10 mouse cellular contexts compared by ENCODE assay signal in genomic region chr12:24682563-24682962, GRCm38 (mm10). TPM values are rescaled to one million over a fixed set of nuclear protein-coding genes. Genes with fewer than 3 reads are reported as not detected.
DNase-seq lines count a peak whose midpoint lies in the region; ATAC-seq lines count a peak whose summit lies in the region.
"Had no signal": no experiment of that assay in that cellular context is flagged by ENCODE, and none has a peak within 500 bp of the region (broad histone marks: within the 10 kb centered on the region; RNA-seq: fewer than 3 reads in every experiment).

No protein-coding gene starts in this region.

- no peaks in the 10 kb centered on the region for H3K36me3 ChIP-seq in liver, embryonic 11.5 days (ENCODE audit: control insufficient read depth, insufficient read depth, low read length)
- H3K36me3 ChIP-seq in heart, embryonic 16.5 days (ENCODE audit: control insufficient read depth, insufficient read depth) = no peaks in the 10 kb centered on the region
- H3K36me3 ChIP-seq in midbrain, embryonic 14.5 days (ENCODE audit: control insufficient read depth, insufficient read depth, low read length) = no peaks in the 10 kb centered on the region
- H3K36me3 ChIP-seq: neural tube, embryonic 13.5 days had no signal

- no peak overlapping the region for H3K9ac ChIP-seq in liver, embryonic 11.5 days (ENCODE audit: low read depth, low read length)
- H3K9ac ChIP-seq in heart, embryonic 16.5 days (ENCODE audit: low read length) = no peak overlapping the region
- no peak overlapping the region for H3K9ac ChIP-seq in midbrain, embryonic 14.5 days (replicated peaks; ENCODE audit: low read length)
- H3K9ac ChIP-seq: neural tube, embryonic 13.5 days had no signal

- DNase-seq in liver (peak; percentile 3), MN1 (ENCODE audit: low spot score) (no peak)
- DNase-seq in liver, embryonic 11.5 days (ENCODE audit: low spot score) = no peak
- peak; percentile 37 to 64 for DNase-seq in layer of hippocampus, adult 18-20 months (ENCODE audit: low spot score in 2 of 2)
- peak; percentile 68 for DNase-seq in skeletal muscle tissue, adult 2 months (ENCODE audit: low read depth, low spot score)
- no peak for DNase-seq in ovary, postnatal 10 days (ENCODE audit: low spot score)
- DNase-seq in midbrain, embryonic 14.5 days = no peak
- DNase-seq: cerebellum, postnatal 36 days had no signal

- peaks cover 48% of the 10 kb centered on the region for H3K27me3 ChIP-seq in liver, embryonic 11.5 days (replicated peaks; ENCODE audit: control insufficient read depth, insufficient read depth, low read length)
- peaks cover 14% of the 10 kb centered on the region for H3K27me3 ChIP-seq in heart, embryonic 16.5 days (ENCODE audit: control insufficient read depth, insufficient read depth, low read length)
- H3K27me3 ChIP-seq in midbrain, embryonic 14.5 days (ENCODE audit: control insufficient read depth, insufficient read depth, low read length) = peaks cover 23% of the 10 kb centered on the region

- H3K4me2 ChIP-seq in liver, embryonic 11.5 days = no peak overlapping the region
- peak overlapping the region; percentile 96 for H3K4me2 ChIP-seq in heart, embryonic 16.5 days (ENCODE audit: low read depth, low read length)
- no peak overlapping the region for H3K4me2 ChIP-seq in midbrain, embryonic 14.5 days (ENCODE audit: low read length)

- H3K4me1 ChIP-seq in liver, embryonic 11.5 days (replicated peaks; ENCODE audit: control insufficient read depth, insufficient read depth, low read length) = peaks cover 9% of the 10 kb centered on the region
- peaks cover 27% of the 10 kb centered on the region for H3K4me1 ChIP-seq in heart, embryonic 16.5 days (ENCODE audit: control insufficient read depth, insufficient read depth, low read length)
- H3K4me1 ChIP-seq in midbrain, embryonic 14.5 days (ENCODE audit: control insufficient read depth, insufficient read depth, low read length) = peaks cover 12% of the 10 kb centered on the region; the same call in 1 of the 2 replicates

- no peak overlapping the region for H3K27ac ChIP-seq in liver, embryonic 11.5 days (ENCODE audit: low read depth, low read length)
- peak overlapping the region; percentile 28 for H3K27ac ChIP-seq in heart, embryonic 16.5 days (ENCODE audit: low read length)
- no peak overlapping the region for H3K27ac ChIP-seq in midbrain, embryonic 14.5 days (replicated peaks; ENCODE audit: low read depth, low read length)
- H3K27ac ChIP-seq: neural tube, embryonic 13.5 days had no signal

- H3K4me3 ChIP-seq in liver, embryonic 11.5 days (ENCODE audit: low read depth, low read length) = no peak overlapping the region
- no peak overlapping the region for H3K4me3 ChIP-seq in heart, embryonic 16.5 days (ENCODE audit: low read length)
- H3K4me3 ChIP-seq in midbrain, embryonic 14.5 days (replicated peaks; ENCODE audit: low read depth, low read length) = no peak overlapping the region

- no peaks in the 10 kb centered on the region for H3K9me3 ChIP-seq in liver, embryonic 11.5 days (ENCODE audit: control insufficient read depth, low read length)
- no peaks in the 10 kb centered on the region for H3K9me3 ChIP-seq in heart, embryonic 16.5 days (replicated peaks; ENCODE audit: control insufficient read depth, low read length)
- no peaks in the 10 kb centered on the region for H3K9me3 ChIP-seq in midbrain, embryonic 14.5 days (ENCODE audit: control insufficient read depth, low read length)
- H3K9me3 ChIP-seq: neural tube, embryonic 13.5 days had no signal

- 55% methylated on average over 8 of the region's 8 CpGs for WGBS in liver, embryonic 11.5 days
- whole genome bisulfite sequencing in heart, embryonic 16.5 days = 23% methylated on average over 8 of the region's 8 CpGs
- WGBS in midbrain, embryonic 14.5 days = 55% methylated on average over 8 of the region's 8 CpGs

- no peak for ATAC-seq in liver, embryonic 11.5 days (replicated peaks; ENCODE audit: low FRiP score)
- no peak; the same call in 1 of the 2 replicates for ATAC-seq in heart, embryonic 16.5 days (replicated peaks; ENCODE audit: extremely low read depth, insufficient read depth, low FRiP score)
- no peak for ATAC-seq in midbrain, embryonic 14.5 days (ENCODE audit: low FRiP score, low TSS enrichment)

RNA-seq across cellular contexts. Expression of gene Cys1, which starts 0.9 kb away (rescaled TPM):
- polyA plus RNA-seq in liver, embryonic 11.5 days (2014; fragmentation: Nextera tagmentation; extraction: Ambion mirVana) = 0.49 and 1.1 TPM in 2 replicates
- 0.97 and 1.5 TPM in 2 replicates for polyA plus RNA-seq in heart, embryonic 16.5 days (2015; fragmentation: Nextera tagmentation; extraction: Ambion mirVana)
- total RNA-seq in layer of hippocampus, adult 18-20 months (2021) = 10 to 100 TPM; 30.2 to 35.4 TPM
- 1.4 and 1.8 TPM in 2 replicates for polyA plus RNA-seq in midbrain, embryonic 14.5 days (2014; fragmentation: Nextera tagmentation; extraction: Ambion mirVana)

RNA-seq across cellular contexts. Expression of gene Rrm2, which starts 25.5 kb away (rescaled TPM):
- 422 and 475 TPM in 2 replicates for polyA plus RNA-seq in liver, embryonic 11.5 days (2014; fragmentation: Nextera tagmentation; extraction: Ambion mirVana)
- polyA plus RNA-seq in heart, embryonic 16.5 days (2015; fragmentation: Nextera tagmentation; extraction: Ambion mirVana) = 231 and 265 TPM in 2 replicates
- total RNA-seq in layer of hippocampus, adult 18-20 months (2021) = 1 to 10 TPM in 1 of 2 experiments, under 1 TPM in 1; 0.71 to 1.5 TPM
- 38.8 and 62.6 TPM in 2 replicates for polyA plus RNA-seq in midbrain, embryonic 14.5 days (2014; fragmentation: Nextera tagmentation; extraction: Ambion mirVana)

RNA-seq across cellular contexts. Expression of gene Klf11, which starts 31.5 kb away (rescaled TPM):
- polyA plus RNA-seq in liver, embryonic 11.5 days (2014; fragmentation: Nextera tagmentation; extraction: Ambion mirVana) = 8.7 and 12.1 TPM in 2 replicates
- polyA plus RNA-seq in heart, embryonic 16.5 days (2015; fragmentation: Nextera tagmentation; extraction: Ambion mirVana) = 20.3 and 21.1 TPM in 2 replicates
- total RNA-seq in layer of hippocampus, adult 18-20 months (2021) = 1 to 10 TPM; 2.9 to 4.6 TPM
- 15.9 and 21.9 TPM in 2 replicates for polyA plus RNA-seq in midbrain, embryonic 14.5 days (2014; fragmentation: Nextera tagmentation; extraction: Ambion mirVana)

Comparison
In these comparisons a context has a peak if more than half of its experiments do, and no peak if none do; other contexts are left out.
1. DNase-seq: peak in liver (single experiment), layer of hippocampus, adult 18-20 months (2 of 2) and skeletal muscle tissue, adult 2 months (single experiment); none in liver, embryonic 11.5 days (single experiment), MN1 (single experiment), ovary, postnatal 10 days (single experiment) and midbrain, embryonic 14.5 days (single experiment).